Mouse (Mus musculus): ENCODE results near the gene AA986860.

AA986860 gene

DNA sequence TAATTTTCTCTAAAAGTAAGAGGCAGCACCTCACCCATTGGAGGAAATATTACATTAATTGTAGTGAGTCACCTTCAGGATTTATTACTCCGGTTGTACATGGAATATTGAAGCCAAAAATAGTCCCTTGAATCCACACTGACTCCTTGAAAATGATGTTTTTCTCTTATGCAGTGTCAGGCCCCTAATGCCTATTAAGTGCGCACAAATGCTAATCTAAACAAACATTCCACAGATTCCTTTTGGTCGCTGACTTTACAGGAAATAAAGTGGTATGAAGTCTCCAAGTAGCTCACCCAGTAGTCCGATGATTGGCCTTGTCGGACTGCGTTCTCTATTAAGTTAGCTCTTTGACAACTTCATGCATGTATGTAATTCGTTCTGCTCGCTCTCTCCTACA lies 3.1 kb downstream of the AA986860 start:
- DNase-seq (ENCODE audit: low read depth) = no peak

GRCm38 (mm10) chr1:130737411-130737881 lies 5.7 kb downstream of the AA986860 start:
- DNase-seq (ENCODE audit: low read depth) = no peak

DNA sequence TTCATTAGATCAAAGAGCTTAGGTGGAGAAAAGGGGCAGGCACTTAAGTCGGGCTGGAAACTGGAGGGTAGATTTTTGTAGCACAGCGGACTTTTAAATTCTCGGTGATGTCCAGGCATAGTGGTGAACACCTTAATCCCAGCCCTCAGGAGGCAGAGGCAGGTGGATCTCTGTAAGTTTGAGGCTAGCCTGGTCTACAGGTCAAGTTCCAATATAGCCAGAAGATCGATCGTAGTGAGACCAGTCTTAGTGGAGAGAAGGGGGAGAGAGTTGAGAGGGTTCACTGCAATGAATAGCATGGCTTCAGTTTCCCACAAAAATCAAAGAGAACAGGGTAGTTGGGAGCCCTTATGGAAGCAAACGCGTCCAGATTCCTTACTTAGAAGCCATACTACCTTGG lies 6.1 kb downstream of the AA986860 start:
- no peak for DNase-seq (ENCODE audit: low read depth)

GRCm38 (mm10) chr1:130738551-130739106 lies 6.9 kb downstream of the AA986860 start:
- no peak for DNase-seq (ENCODE audit: low read depth)

DNA sequence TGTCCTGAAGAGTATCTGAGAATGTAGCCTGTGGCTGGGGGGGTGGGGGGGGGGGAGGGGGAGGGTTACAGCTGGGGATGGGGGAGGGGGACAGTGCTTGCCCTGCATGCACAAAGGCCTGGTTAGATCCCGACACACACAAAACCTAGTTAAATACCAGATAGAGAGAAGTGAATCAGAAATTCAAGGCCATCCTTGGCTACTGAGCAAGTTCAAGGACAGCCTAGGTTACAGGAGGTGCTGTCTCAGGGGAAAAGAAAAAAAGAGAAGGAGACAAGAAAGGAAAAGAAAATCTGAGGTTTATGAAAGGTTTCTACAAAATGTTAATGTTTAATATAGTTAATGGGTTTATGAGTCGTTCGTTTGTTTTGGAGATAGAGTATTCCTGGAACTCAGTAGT lies 7.9 kb downstream of the AA986860 start:
- no peak for DNase-seq (ENCODE audit: low read depth)

DNA sequence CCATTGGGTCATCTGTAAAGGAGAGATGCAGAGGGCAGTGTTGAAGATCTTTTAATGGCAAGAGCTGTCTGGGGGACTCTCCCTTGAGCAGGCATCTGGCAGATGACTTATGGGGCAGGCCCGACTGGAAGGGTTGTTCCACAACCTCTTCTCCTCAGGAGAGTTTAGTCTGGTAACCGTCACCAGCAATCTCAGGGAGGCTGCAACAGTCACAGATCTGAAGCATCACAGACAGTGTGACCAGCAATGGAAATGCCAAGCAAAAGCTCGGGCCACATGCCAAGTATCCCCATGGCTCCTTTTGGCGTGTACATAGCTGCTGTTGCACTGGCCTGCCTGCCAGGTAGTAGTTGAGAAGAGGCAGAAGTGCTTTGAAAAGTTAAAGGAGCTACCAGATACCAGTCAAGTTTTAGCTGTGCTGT lies 8.5 kb downstream of the AA986860 start:
- no peak for DNase-seq (ENCODE audit: low read depth)

DNA sequence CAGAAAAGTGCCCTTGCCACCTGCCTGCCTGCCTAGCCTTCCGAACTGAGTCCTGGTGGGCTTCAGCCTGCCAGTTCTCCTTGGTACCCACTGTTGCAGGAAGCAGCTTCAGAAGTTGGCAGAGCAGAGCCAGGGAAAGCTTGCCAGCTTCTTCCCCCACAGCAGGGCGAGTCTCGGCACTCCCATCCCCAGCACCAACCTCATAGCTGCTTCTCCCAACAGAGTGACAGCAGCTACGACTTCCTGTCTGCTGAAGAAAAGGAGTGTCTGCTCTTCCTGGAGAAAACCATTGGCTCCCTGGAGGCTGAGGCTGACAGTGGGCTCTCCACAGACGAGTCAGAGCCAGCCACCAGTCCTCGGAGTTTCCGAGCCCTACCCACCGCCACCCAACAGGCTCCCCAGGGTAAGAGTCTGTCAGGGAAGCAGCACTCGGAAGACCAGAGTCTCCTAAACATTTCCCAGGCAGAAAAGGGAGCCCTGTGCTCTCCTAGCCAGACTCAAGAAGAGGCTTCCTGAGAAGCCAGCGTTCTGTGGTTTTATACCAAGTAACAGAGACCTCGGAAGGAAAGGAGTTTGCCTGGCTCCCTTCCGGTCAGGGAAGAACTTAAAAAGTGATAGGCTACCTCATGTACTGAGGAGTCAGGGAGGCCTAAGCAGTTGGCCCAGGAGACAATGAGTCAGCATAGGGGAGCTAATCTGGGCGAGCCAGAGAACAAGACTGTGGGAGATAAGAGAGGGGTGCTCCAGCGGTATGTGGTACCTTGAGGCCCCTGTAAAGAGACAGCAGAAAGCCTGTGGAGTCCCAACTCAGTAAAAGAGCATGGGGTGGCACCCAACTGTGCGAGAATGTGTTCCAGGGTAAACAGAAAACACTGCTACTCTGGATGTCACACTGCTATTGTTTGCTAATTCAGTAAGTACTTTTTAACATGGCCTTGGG lies 9.3 kb downstream of the AA986860 start:
- DNase-seq (ENCODE audit: low read depth) = peak; percentile 70

DNA sequence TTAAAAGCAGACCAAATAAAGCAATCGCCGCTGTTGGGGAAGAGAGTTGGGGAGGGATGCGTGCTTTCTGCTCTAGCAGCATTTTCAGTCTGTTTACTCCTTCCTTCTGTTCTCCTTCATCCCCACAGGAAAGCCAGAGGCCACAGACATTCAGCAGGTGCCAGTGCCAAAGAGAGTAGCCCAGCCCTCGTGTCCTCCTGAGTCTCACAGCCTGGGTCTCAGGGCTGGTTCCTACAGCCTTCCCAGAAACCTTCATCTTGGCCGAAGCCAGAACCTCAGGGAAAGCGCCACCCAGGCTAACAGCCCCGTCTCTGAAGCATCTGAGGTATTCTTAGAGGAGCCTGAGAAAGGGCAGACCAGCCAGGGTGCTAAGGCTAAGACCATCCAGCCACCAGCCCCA lies 10.4 kb downstream of the AA986860 start:
- no peak for DNase-seq (ENCODE audit: low read depth)

- DNase-seq (ENCODE audit: low read depth) = no peak
Observed at GRCm38 (mm10) chr1:130743775-130744174, 12.0 kb downstream of the AA986860 start.

- DNase-seq (ENCODE audit: low read depth) = no peak
Observed at GRCm38 (mm10) chr1:130744217-130744616, 12.4 kb downstream of the AA986860 start.

DNA sequence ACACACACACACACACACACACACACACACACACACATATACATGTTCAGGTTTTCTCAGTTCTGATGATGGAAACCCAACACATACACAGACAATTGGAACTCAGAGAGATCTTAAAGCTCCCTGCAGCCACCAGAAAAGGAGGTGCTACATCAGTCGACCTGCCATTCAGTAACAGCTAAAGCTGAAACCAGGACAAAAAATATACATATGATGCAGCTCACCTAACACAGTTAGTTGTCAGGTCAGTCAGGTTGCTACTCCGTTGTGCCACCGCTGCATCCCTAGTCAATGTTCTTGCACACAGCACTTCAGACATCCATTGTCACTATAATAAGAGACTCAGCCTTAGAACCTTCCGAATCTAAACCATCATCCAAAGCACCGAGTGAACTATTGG lies 13.2 kb downstream of the AA986860 start:
- no peak for DNase-seq (ENCODE audit: low read depth)

- no peak for DNase-seq (ENCODE audit: low read depth)
Observed at GRCm38 (mm10) chr1:130745591-130745990, 13.8 kb downstream of the AA986860 start.

GRCm38 (mm10) chr1:130746819-130747218 lies 15.0 kb downstream of the AA986860 start:
- DNase-seq (ENCODE audit: low read depth) = no peak

GRCm38 (mm10) chr1:130759689-130760088 lies 27.9 kb downstream of the AA986860 start:
- no peak for DNase-seq (ENCODE audit: low read depth)

DNA sequence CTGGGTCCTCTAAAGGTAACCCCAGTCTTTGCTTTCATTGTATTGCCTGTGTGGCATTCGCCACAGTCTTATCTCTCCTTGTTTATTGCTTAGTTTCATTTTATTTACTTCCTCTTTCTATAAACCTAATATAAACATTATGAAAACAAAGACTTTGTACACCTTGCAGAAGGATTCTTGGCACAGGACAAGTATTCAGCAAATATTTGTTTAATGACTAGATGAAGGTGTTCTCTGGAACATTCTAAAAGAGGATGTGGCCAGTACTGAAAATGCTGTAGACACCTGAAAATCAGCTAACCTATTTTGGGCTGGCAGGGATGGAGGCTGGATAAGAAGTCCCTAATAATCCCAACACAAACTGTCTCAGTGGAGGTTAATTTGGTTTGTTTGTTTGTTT lies 29.8 kb downstream of the AA986860 start:
- no peak for DNase-seq (ENCODE audit: low read depth)

DNA sequence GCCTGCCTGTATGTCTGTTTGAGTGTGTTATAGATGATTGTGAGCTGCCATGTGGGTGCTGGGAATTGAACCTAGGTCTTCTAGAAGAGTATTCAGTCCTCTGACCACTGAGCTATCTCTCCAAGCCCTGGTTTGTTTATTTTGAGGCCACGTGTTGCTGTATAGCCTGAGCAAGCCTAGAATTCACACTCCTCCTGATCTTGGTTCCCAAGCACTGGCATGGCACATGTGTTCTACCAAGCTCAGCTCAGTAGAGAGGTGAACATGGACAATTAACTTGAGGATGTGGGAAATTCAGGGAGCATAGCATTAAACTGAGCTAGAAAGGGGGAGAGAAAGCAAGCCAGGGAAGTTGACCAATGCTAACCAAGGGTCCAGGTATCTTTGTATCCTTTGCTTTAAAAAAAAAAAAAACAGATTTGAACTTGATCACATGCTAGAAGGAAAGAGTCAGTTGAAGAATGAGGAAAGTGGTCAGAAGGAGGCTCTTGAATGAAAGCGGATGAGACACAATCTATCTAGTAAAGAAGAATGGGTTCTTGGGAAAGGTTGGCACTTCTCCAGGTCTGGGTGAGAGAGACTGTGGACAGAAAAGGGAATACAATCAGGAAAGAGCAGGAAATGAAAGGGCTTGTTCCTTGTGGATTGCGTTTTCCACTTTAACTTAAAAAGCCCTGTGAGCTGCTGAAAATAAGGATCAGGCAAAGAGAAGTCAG lies 30.4 kb downstream of the AA986860 start:
- DNase-seq (ENCODE audit: low read depth) = no peak

GRCm38 (mm10) chr1:130764027-130764461 lies 32.3 kb downstream of the AA986860 start:
- no peak for DNase-seq (ENCODE audit: low read depth)

- DNase-seq (ENCODE audit: low read depth) = no peak
Observed at GRCm38 (mm10) chr1:130767066-130767465, 35.3 kb downstream of the AA986860 start.

GRCm38 (mm10) chr1:130769925-130770324 lies 38.1 kb downstream of the AA986860 start:
- no peak for DNase-seq (ENCODE audit: low read depth)

GRCm38 (mm10) chr1:130770487-130770886 lies 38.7 kb downstream of the AA986860 start:
- no peak for DNase-seq (ENCODE audit: low read depth)

- no peak for DNase-seq (ENCODE audit: low read depth)
Observed at GRCm38 (mm10) chr1:130770981-130771494, 39.3 kb downstream of the AA986860 start.

GRCm38 (mm10) chr1:130775234-130775633 lies 43.5 kb downstream of the AA986860 start:
- no peak for DNase-seq (ENCODE audit: low read depth)
